Mouse (Mus musculus): Measurements from ENCODE around the gene Col5a1. TPM values are rescaled to one million over a fixed set of nuclear protein-coding genes. Genes with fewer than 3 reads are reported as not detected.

The Col5a1 gene
- polyA plus RNA-seq, 1 experiment = 172 TPM

- H3ac ChIP-seq (ENCODE audit: control insufficient read depth, insufficient read length) = no peak overlapping the region
- H3K4me2 ChIP-seq (ENCODE audit: low read depth) = no peak overlapping the region
- no peak overlapping the region for H3K4me3 ChIP-seq
- TF ChIP-seq CEBPB (IDR thresholded peaks at IDR 0.05; ENCODE audit: insufficient read depth, poor library complexity, severe bottlenecking) = no peak
- no peak for TF ChIP-seq MYOD1 (IDR thresholded peaks at IDR 0.05; ENCODE audit: control insufficient read depth in 1 of 3, insufficient read length in 2 of 3, low read depth in 2 of 3)
- TF ChIP-seq USF1 (IDR thresholded peaks at IDR 0.05; ENCODE audit: low read depth) = no peak
- TF ChIP-seq MYOG (IDR thresholded peaks at IDR 0.05; ENCODE audit: control insufficient read depth in 1 of 3, insufficient read depth in 1 of 3, insufficient read length in 2 of 3, low read depth in 2 of 3) = no peak
- TF ChIP-seq MAX (IDR thresholded peaks at IDR 0.05; ENCODE audit: low read depth) = no peak
- TF ChIP-seq POLR2AphosphoS2 (IDR thresholded peaks at IDR 0.05; ENCODE audit: insufficient read length, low read depth) = no peak
- H3K27me3 ChIP-seq (ENCODE audit: control insufficient read depth, insufficient read depth, insufficient read length) = no peaks in the 10 kb centered on the region
- H3K79me2 ChIP-seq (ENCODE audit: control insufficient read depth, insufficient read depth) = peaks cover 12% of the 10 kb centered on the region
- H3K36me3 ChIP-seq (ENCODE audit: control insufficient read depth, insufficient read depth) = peaks cover 93% of the 10 kb centered on the region
Observed at GRCm38 (mm10) chr2:27954924-27955323, 68.7 kb downstream of the Col5a1 start.

- TF ChIP-seq MYOG (IDR thresholded peaks at IDR 0.05; ENCODE audit: control insufficient read depth in 1 of 3, insufficient read depth in 1 of 3, insufficient read length in 2 of 3, low read depth in 2 of 3) (no peak), CEBPB (IDR thresholded peaks at IDR 0.05; ENCODE audit: insufficient read depth, poor library complexity, severe bottlenecking) (no peak), USF1 (IDR thresholded peaks at IDR 0.05; ENCODE audit: low read depth) (no peak), POLR2AphosphoS2 (IDR thresholded peaks at IDR 0.05; ENCODE audit: insufficient read length, low read depth) (peak; percentile 23), MYOD1 (IDR thresholded peaks at IDR 0.05; ENCODE audit: control insufficient read depth in 1 of 3, insufficient read length in 2 of 3, low read depth in 2 of 3) (no peak), POLR2A (IDR thresholded peaks at IDR 0.05; ENCODE audit: insufficient read length, low read depth) (peak; percentile 7)
- Histone ChIP-seq H3K79me2 (ENCODE audit: control insufficient read depth, insufficient read depth) (no peaks in the 10 kb centered on the region), H3K4me3 (no peak overlapping the region), H3ac (ENCODE audit: control insufficient read depth, insufficient read length) (no peak overlapping the region), H3K36me3 (ENCODE audit: control insufficient read depth, insufficient read depth) (peaks cover 92% of the 10 kb centered on the region), H3K4me2 (ENCODE audit: low read depth) (no peak overlapping the region), H3K27me3 (ENCODE audit: control insufficient read depth, insufficient read depth, insufficient read length) (no peaks in the 10 kb centered on the region)
Observed at GRCm38 (mm10) chr2:27956751-27957150, 70.5 kb downstream of the Col5a1 start.

- Histone ChIP-seq H3ac (ENCODE audit: control insufficient read depth, insufficient read length) (no peak overlapping the region), H3K79me2 (ENCODE audit: control insufficient read depth, insufficient read depth) (peaks cover 2% of the 10 kb centered on the region)
- TF ChIP-seq POLR2A (IDR thresholded peaks at IDR 0.05; ENCODE audit: insufficient read length, low read depth) (no peak), POLR2AphosphoS2 (IDR thresholded peaks at IDR 0.05; ENCODE audit: insufficient read length, low read depth) (peak; percentile 2)
Observed at GRCm38 (mm10) chr2:27957184-27957583, 71.0 kb downstream of the Col5a1 start.

GRCm38 (mm10) chr2:27959275-27959674 is 73.0 kb downstream of the Col5a1 start:
- Histone ChIP-seq H3K36me3 (ENCODE audit: control insufficient read depth, insufficient read depth) (peaks cover 90% of the 10 kb centered on the region), H3K79me2 (ENCODE audit: control insufficient read depth, insufficient read depth) (peaks cover 5% of the 10 kb centered on the region), H3K4me2 (ENCODE audit: low read depth) (no peak overlapping the region), H3K4me3 (no peak overlapping the region), H3K27me3 (ENCODE audit: control insufficient read depth, insufficient read depth, insufficient read length) (no peaks in the 10 kb centered on the region), H3ac (ENCODE audit: control insufficient read depth, insufficient read length) (no peak overlapping the region)
- TF ChIP-seq MAX (IDR thresholded peaks at IDR 0.05; ENCODE audit: low read depth) (no peak), MYOG (IDR thresholded peaks at IDR 0.05; ENCODE audit: control insufficient read depth in 1 of 3, insufficient read depth in 1 of 3, insufficient read length in 2 of 3, low read depth in 2 of 3) (no peak), POLR2A (IDR thresholded peaks at IDR 0.05; ENCODE audit: insufficient read length, low read depth) (no peak), E2F4 (IDR thresholded peaks at IDR 0.05; ENCODE audit: insufficient read depth) (no peak), USF1 (IDR thresholded peaks at IDR 0.05; ENCODE audit: low read depth) (no peak), SRF (IDR thresholded peaks at IDR 0.05; ENCODE audit: control insufficient read depth, insufficient read length, low read depth) (no peak), TCF3 (IDR thresholded peaks at IDR 0.05; ENCODE audit: insufficient read length, low read depth) (no peak), POLR2AphosphoS2 (IDR thresholded peaks at IDR 0.05; ENCODE audit: insufficient read length, low read depth) (peak; percentile 24), TCF12 (IDR thresholded peaks at IDR 0.05; ENCODE audit: insufficient read depth, poor library complexity, severe bottlenecking) (no peak)

More at GRCm38 (mm10) chr2:27957184-27957583, 71.0 kb downstream of the Col5a1 start:
- H3K4me2 ChIP-seq (ENCODE audit: low read depth) = no peak overlapping the region
- no peak overlapping the region for H3K4me3 ChIP-seq
- H3K27me3 ChIP-seq (ENCODE audit: control insufficient read depth, insufficient read depth, insufficient read length) = no peaks in the 10 kb centered on the region
- H3K36me3 ChIP-seq (ENCODE audit: control insufficient read depth, insufficient read depth) = peaks cover 91% of the 10 kb centered on the region

GRCm38 (mm10) chr2:27961190-27961589 is 75.0 kb downstream of the Col5a1 start:
- Histone ChIP-seq H3K27me3 (ENCODE audit: control insufficient read depth, insufficient read depth, insufficient read length) (no peaks in the 10 kb centered on the region), H3ac (ENCODE audit: control insufficient read depth, insufficient read length) (no peak overlapping the region), H3K79me2 (ENCODE audit: control insufficient read depth, insufficient read depth) (peaks cover 5% of the 10 kb centered on the region), H3K4me2 (ENCODE audit: low read depth) (no peak overlapping the region), H3K36me3 (ENCODE audit: control insufficient read depth, insufficient read depth) (peaks cover 90% of the 10 kb centered on the region), H3K4me3 (no peak overlapping the region)
- TF ChIP-seq POLR2AphosphoS2 (IDR thresholded peaks at IDR 0.05; ENCODE audit: insufficient read length, low read depth) (peak; percentile 82), POLR2A (IDR thresholded peaks at IDR 0.05; ENCODE audit: insufficient read length, low read depth) (peak; percentile 44), CEBPB (IDR thresholded peaks at IDR 0.05; ENCODE audit: insufficient read depth, poor library complexity, severe bottlenecking) (no peak)

- no peak overlapping the region for H3K4me3 ChIP-seq
- H3K79me2 ChIP-seq (ENCODE audit: control insufficient read depth, insufficient read depth) = peaks cover 5% of the 10 kb centered on the region
- TF ChIP-seq CEBPB (IDR thresholded peaks at IDR 0.05; ENCODE audit: insufficient read depth, poor library complexity, severe bottlenecking) (no peak), SRF (IDR thresholded peaks at IDR 0.05; ENCODE audit: control insufficient read depth, insufficient read length, low read depth) (no peak), REST (IDR thresholded peaks at IDR 0.05; ENCODE audit: insufficient read depth, insufficient read length) (no peak), E2F4 (IDR thresholded peaks at IDR 0.05; ENCODE audit: insufficient read depth) (no peak), POLR2AphosphoS2 (IDR thresholded peaks at IDR 0.05; ENCODE audit: insufficient read length, low read depth) (no peak), MYOD1 (IDR thresholded peaks at IDR 0.05; ENCODE audit: control insufficient read depth in 1 of 3, insufficient read length in 2 of 3, low read depth in 2 of 3) (no peak), MYOG (IDR thresholded peaks at IDR 0.05; ENCODE audit: control insufficient read depth in 1 of 3, insufficient read depth in 1 of 3, insufficient read length in 2 of 3, low read depth in 2 of 3) (no peak)
- H3K36me3 ChIP-seq (ENCODE audit: control insufficient read depth, insufficient read depth) = peaks cover 87% of the 10 kb centered on the region
- H3ac ChIP-seq (ENCODE audit: control insufficient read depth, insufficient read length) = no peak overlapping the region
- H3K27me3 ChIP-seq (ENCODE audit: control insufficient read depth, insufficient read depth, insufficient read length) = no peaks in the 10 kb centered on the region
- H3K4me2 ChIP-seq (ENCODE audit: low read depth) = no peak overlapping the region
Observed at GRCm38 (mm10) chr2:27962406-27962805, 76.2 kb downstream of the Col5a1 start.

All from myocyte (in vitro differentiated cells).